Mouse (Mus musculus) stomach, postnatal 0 days (tissue): ENCODE data around the gene Chchd3.

Source experiments
- CTCF ChIP-seq: IDR thresholded peaks from 2 replicates; pipeline ENCODE4 v1.5.1; 2016; ENCODE audit warnings: antibody characterized with exemption, low read depth, mild to moderate bottlenecking, moderate library complexity
- EP300 ChIP-seq: optimal IDR thresholded peaks from 2 replicates; pipeline ENCODE3; 2016; ENCODE audit warnings: antibody characterized with exemption

- TF ChIP-seq CTCF (no peak), EP300 (no peak)
Measured at GRCm38 (mm10) chr6:32988561-32988960, 71.5 kb downstream of the Chchd3 start.
